Mouse (Mus musculus): ENCODE results near the gene Nckap5.

- no peak for TF ChIP-seq ZC3H11A (IDR thresholded peaks at IDR 0.05; ENCODE audit: low read depth, low read length)
- no peak for TF ChIP-seq CTCF (IDR thresholded peaks at IDR 0.05 in 2 of 3, conservative IDR thresholded peaks at IDR 0.05 in 1 of 3; ENCODE audit: control insufficient read depth in 1 of 3, insufficient read depth in 1 of 3, low read depth in 2 of 3, low read length in 3 of 3, poor library complexity in 1 of 3, severe bottlenecking in 1 of 3)
- no peak for TF ChIP-seq NRF1 (IDR thresholded peaks at IDR 0.05; ENCODE audit: insufficient read depth, low read depth, low read length, poor library complexity, severe bottlenecking)
- TF ChIP-seq KAT2A (conservative IDR thresholded peaks at IDR 0.05; ENCODE audit: low read depth, low read length) = no peak
- TF ChIP-seq POLR2AphosphoS5 (IDR thresholded peaks at IDR 0.05; ENCODE audit: borderline replicate concordance, low read depth, low read length) = no peak
- TF ChIP-seq POLR2A (IDR thresholded peaks at IDR 0.05; ENCODE audit: control insufficient read depth in 1 of 2, insufficient read depth in 1 of 2, low read depth in 1 of 2, low read length in 2 of 2, poor library complexity in 1 of 2) = no peak
- no peak for TF ChIP-seq EP300 (IDR thresholded peaks at IDR 0.05; ENCODE audit: low read depth in 1 of 2, low read length in 2 of 2)
- no peak for TF ChIP-seq SIN3A (IDR thresholded peaks at IDR 0.05; ENCODE audit: low read length)
- no peak for TF ChIP-seq TAL1 (IDR thresholded peaks at IDR 0.05; ENCODE audit: low read length)
- TF ChIP-seq GABPA (IDR thresholded peaks at IDR 0.05; ENCODE audit: low read depth, low read length) = no peak
Observed at GRCm38 (mm10) chr1:125912601-125913600, 917.7 kb downstream of the Nckap5 start, which contains the start of gene Lypd1.

All from MEL (cell line).